Mouse (Mus musculus): ENCODE results near the gene H2al1d. TPM values are rescaled to one million over a fixed set of nuclear protein-coding genes. Genes with fewer than 3 reads are reported as not detected.

Gene H2al1d
- polyA plus RNA-seq, 1 experiment from 2014 or later = not detected

- no peak overlapping the region for H3K27ac ChIP-seq (ENCODE audit: low read depth, low read length)
- H3K27me3 ChIP-seq (ENCODE audit: control insufficient read depth, insufficient read depth, low read length) = no peaks in the 10 kb centered on the region
- H3K4me2 ChIP-seq = no peak overlapping the region
- H3K36me3 ChIP-seq (ENCODE audit: control insufficient read depth, insufficient read depth, low read length) = no peaks in the 10 kb centered on the region
- no peaks in the 10 kb centered on the region for H3K4me1 ChIP-seq (ENCODE audit: control insufficient read depth, insufficient read depth, low read length)
- ATAC-seq (replicated peaks; ENCODE audit: insufficient number of reproducible peaks, low FRiP score, low TSS enrichment) = no peak
- 69% methylated on average over 9 of the region's 9 CpGs for WGBS (ENCODE audit: insufficient replicate concordance)
- H3K9me3 ChIP-seq (replicated peaks; ENCODE audit: control insufficient read depth, low read length) = no peaks in the 10 kb centered on the region
- no peak overlapping the region for H3K9ac ChIP-seq (ENCODE audit: low read depth, low read length)
- H3K4me3 ChIP-seq (ENCODE audit: low read depth, low read length) = no peak overlapping the region
These were observed 37.1 kb downstream of the H2al1d start for GRCm38 (mm10) chrX:11345762-11346161.

DNA sequence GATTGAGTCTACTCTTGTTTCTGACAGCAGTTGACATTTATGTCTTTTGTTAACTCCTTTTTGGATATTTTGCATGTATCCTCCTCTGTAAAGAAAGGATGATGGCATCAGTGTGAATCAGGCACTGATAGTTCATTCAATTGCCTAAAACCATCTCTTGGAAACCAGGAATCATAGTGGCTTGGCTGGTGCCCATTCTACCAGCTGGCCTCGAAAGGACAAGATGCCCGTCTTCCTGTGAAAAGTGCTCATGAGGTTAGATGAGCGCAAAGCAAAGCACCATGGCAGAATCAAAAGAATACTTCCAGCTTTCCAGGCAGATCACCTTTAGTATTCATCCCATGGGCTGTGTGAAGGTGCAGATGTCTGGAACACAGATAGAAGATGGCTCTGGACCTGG is 38.1 kb downstream of the H2al1d start:
- WGBS (ENCODE audit: insufficient replicate concordance) = 83% methylated on average over 3 of the region's 3 CpGs
- H3K9me3 ChIP-seq (replicated peaks; ENCODE audit: control insufficient read depth, low read length) = no peaks in the 10 kb centered on the region
- no peaks in the 10 kb centered on the region for H3K36me3 ChIP-seq (ENCODE audit: control insufficient read depth, insufficient read depth, low read length)
- ATAC-seq (replicated peaks; ENCODE audit: insufficient number of reproducible peaks, low FRiP score, low TSS enrichment) = no peak
- H3K27me3 ChIP-seq (ENCODE audit: control insufficient read depth, insufficient read depth, low read length) = no peaks in the 10 kb centered on the region
- H3K4me2 ChIP-seq = no peak overlapping the region
- no peaks in the 10 kb centered on the region for H3K4me1 ChIP-seq (ENCODE audit: control insufficient read depth, insufficient read depth, low read length)
- H3K27ac ChIP-seq (ENCODE audit: low read depth, low read length) = no peak overlapping the region
- no peak overlapping the region for H3K4me3 ChIP-seq (ENCODE audit: low read depth, low read length)
- no peak overlapping the region for H3K9ac ChIP-seq (ENCODE audit: low read depth, low read length)

Other genes with a start within 250 kb of the H2al1d start
- gene H2al1a, start 9.6 kb upstream of the H2al1d start, polyA plus RNA-seq (2014; fragmentation: Nextera tagmentation; extraction: Ambion mirVana) = not detected in 2 replicates
- gene H2al1b, start 6.4 kb upstream of the H2al1d start, polyA plus RNA-seq (2014; fragmentation: Nextera tagmentation; extraction: Ambion mirVana) = not detected in 2 replicates
- gene H2al1c, start 3.2 kb upstream of the H2al1d start, polyA plus RNA-seq (2014; fragmentation: Nextera tagmentation; extraction: Ambion mirVana) = not detected in 2 replicates
- gene H2al1e, start 3.1 kb downstream of the H2al1d start, polyA plus RNA-seq (2014; fragmentation: Nextera tagmentation; extraction: Ambion mirVana) = not detected in 2 replicates
- gene H2al1f, start 6.3 kb downstream of the H2al1d start, polyA plus RNA-seq (2014; fragmentation: Nextera tagmentation; extraction: Ambion mirVana) = not detected in 2 replicates
- not detected in 2 replicates for gene H2al1g, start 9.4 kb downstream of the H2al1d start, polyA plus RNA-seq (2014; fragmentation: Nextera tagmentation; extraction: Ambion mirVana)
- gene H2al1h, start 12.7 kb downstream of the H2al1d start, polyA plus RNA-seq (2014; fragmentation: Nextera tagmentation; extraction: Ambion mirVana) = not detected in 2 replicates
- gene H2al1i, start 15.8 kb downstream of the H2al1d start, polyA plus RNA-seq (2014; fragmentation: Nextera tagmentation; extraction: Ambion mirVana) = not detected in 2 replicates
- gene H2al1j, start 19.0 kb downstream of the H2al1d start, polyA plus RNA-seq (2014; fragmentation: Nextera tagmentation; extraction: Ambion mirVana) = not detected in 2 replicates